Mouse (Mus musculus) layer of hippocampus, postnatal 25 days (tissue): ENCODE results near the gene Upk1b. TPM values are rescaled to one million over a fixed set of nuclear protein-coding genes. Genes with fewer than 3 reads are reported as not detected.

ENCODE experiments used
- DNase-seq, 2 experiments: peaks; one replicate each; pipeline ENCODE4 v3.0.0; 2022; ENCODE audit warnings: mixed read lengths in 2 of 2, low spot score in 1 of 2; ENCODE audit errors: extremely low spot score in 1 of 2
- total RNA-seq, 2 experiments: library from RNA; stranded (reverse); gene quantifications; 2 replicates each; pipeline ENCODE4 v1.2.3; 2021

Gene Upk1b
- total RNA-seq, 2 experiments from 2014 or later, result 1.2 to 1.6 TPM

DNA sequence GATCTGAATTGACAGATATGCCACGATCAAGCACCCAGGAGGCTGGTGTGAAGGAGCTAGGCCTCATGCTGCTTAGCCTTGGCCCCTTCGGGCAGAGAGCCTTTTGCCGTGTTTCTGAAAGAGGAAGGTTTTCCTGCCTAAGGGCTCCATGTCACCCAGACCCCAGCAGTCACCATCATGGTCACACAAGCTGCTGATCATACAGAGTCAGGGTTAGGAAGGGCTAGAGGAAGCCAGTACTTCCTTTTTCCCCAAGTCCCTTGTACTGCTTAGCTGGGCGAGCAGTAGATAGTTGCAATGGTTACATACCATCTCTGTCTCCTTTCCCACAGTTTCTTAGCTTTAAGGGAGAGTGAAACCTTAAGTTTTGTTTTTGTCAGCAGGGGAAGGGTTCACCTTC lies 36.6 kb downstream of the Upk1b start:
- no peak for DNase-seq

DNA sequence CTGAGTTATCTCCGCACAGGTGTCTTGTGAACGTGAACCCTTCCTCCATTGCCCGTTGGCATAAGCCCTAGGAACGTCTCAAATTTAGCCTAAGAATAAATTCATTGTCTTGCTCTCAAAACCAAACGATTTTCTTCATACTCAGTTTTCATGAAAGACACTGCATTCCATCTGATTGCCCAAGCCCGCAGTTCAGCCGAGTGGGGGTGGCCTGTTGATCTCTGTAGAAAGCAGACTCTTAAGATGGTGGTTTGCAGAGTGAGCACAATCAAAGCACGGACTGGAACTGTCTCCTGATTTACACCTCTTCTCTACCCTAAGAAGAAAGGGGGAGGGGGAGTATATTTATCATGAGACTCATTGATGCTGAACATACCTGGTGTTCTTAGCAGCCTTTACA lies 37.7 kb downstream of the Upk1b start:
- no peak for DNase-seq

DNA sequence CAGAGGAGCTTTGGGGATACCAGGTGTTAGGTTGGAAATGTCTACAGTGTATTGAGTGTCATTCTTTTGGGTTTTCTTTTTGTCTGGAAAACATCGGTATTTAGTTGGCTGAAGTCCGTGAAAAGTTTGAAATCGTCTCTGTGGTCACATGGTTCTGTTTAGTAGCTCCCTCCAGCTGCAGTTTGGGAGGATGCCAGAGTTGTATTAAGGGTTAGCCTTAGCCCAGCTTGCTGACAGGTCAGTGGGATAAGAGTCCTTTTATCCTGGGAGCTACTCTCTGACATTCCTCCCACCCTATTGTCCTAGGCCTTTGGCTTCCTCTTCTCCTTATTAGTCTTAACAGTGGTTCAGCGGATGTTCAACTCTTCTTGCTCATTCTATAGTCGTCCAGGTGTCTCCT lies 38.2 kb downstream of the Upk1b start:
- DNase-seq, result no peak

DNA sequence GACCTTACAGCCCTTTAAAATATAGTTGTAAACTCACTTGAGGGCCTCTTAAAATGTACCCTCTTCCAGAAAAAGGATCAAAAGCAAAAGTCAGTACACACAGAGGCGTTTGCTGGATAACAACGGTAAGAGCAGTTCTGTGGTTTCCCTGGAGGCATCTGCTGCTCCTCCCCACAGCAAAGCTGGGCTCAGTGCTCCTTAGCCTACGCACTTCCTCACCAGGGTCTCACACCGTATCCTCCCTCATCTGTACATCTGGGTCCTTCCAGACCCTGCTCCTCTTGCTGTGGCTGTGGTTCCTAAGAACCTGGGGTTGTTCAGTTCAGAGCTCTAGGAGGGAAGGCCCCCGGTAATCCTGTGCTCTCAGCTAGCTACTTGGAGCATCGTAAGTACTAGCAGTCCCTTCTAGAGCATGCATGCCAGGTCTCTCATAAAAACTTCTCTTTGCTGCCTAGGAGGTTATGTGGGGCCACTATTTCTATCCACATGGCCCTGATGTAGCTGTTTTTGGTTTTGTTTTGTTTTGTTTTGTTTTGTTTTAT lies 39.2 kb downstream of the Upk1b start:
- no peak for DNase-seq

DNA sequence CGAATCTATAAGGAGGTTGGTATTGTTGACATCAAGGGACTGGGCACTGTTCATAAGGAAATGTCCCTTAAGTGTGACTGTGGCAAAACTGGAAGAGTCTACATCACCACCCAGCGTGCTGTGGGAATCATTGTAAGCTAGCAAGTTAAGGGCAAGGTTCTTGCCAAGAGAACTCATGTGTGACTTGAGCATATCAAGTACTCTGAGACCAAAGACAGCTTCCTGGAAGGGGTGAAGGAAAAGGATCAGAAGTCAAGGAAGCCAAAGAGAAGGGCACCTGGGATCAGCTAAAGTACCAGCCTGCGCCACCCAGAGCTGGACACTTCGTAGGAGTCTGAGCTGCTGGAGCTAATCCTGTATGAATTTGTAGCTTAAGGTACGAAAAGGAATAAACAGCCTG lies 39.9 kb downstream of the Upk1b start:
- no peak for DNase-seq

DNA sequence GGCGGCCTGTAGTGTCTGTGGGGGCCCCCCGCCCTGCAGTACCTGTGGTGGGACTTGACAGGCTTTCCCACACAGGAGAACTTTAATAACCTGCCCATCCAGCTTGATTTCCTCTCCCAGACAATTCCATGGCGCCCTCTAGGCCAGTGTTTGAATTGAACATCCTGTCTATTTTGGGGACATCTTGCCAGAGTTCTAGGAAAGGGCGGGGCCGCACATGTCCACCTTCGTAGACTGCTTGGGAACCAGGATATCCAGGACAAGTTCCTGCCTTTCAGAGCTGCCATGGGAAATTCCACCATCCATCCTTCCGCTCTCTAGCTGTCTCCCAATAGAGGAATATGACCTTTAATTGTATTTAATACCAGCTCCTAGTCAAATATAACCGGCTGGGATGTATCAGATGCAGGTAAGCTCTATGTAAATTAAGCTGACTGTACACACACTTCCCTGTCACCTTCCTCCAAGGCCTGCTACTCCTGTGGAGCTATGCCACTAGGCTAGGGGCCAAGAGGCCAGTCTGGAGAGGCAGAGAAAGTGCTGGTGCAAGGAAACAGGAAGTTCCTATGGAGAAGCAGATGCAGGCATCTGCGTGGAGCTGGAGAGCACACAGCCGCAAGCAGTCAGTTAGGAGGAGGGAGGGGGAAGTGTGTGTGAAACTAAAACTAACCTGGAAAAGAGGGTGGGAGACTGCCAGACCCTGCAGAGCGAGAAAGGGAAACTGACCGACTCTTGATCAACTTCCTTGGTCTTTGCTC lies 41.8 kb downstream of the Upk1b start:
- DNase-seq, result no peak

DNA sequence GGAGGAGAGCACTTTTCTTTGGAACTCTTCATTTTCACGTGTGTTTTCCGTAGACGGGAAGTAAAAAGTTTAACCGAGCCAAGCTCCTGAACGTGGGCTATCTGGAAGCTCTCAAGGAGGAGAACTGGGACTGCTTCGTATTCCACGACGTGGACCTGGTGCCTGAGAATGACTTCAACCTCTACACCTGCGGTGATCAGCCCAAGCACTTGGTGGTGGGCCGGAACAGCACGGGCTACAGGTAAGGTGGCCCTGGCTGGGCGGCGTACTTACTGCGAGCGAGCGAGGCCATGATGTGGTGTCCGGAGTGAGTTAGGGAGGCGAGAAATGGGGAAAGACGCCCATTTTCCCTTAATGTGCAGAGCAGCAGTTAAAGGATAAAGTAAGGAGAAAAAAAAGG lies 42.5 kb downstream of the Upk1b start:
- no peak for DNase-seq

DNA sequence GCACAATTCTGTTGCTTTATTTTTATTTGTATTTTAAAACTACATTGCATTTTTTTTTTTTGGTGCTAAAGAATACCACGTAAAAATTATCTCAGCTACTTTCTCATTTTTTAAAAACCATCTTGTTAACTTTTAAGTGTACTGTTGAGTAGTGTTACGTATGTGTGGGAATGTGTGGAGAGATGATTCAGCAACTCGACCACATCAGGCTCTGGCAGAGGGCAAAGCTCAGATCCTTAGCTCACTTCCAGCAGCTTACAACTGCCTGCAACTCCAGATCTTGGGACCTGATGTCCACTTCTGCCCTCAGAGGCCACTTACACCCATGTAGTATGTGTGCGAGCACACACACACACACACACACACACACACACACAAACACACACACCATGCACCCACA lies 43.6 kb downstream of the Upk1b start:
- DNase-seq, result no peak

DNA sequence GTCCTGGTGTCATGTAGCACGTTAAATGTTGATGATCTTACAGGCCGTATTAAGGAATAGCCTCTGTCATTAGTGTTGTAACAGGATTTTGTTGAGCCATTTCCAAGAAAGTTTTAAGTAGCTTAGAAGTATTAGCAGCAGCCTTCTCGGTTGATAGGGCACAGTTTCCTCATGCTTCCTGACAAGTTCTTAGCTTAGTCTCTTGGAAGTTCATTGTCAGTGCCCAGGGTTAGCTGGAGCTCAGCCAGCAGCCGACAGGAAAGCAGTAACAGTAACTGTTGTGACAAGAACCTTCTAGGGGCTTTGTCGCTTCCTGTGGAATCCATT lies 44.0 kb downstream of the Upk1b start:
- DNase-seq, result no peak

DNA sequence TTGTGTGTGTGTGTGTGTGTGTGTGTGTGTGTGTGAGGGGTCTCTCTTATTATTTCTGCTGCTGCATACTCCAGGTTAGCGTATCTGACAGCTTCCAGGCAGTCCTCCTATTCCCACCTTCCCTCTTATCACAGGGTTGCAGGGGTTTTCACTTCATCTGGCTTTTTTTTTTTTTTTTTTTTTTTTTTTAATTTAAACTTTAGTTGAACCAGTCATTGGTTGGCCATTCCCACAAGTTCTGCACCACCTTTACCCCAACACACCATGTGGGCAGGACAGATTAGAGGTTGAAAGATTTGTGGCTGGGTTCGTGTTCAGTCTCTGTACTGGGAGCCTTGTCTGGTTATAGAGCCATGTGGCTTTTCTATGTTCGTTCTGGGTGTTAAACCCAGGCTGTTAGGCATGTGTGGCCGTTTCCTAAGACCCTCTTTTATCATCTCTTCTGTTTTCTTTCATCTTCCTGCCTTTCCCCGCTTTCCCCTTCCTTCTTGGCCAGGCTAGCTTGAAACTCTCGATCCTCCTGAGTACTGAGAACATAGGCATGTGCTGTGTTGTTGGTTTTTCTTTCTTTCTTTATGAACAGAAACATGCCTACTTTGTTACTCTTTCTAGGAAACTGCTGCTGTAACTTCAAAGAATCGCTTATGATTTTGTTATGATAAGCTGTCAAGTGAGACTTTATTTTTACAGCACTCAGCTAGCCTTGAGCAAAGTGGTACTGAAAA lies 44.5 kb downstream of the Upk1b start:
- no peak for DNase-seq

DNA sequence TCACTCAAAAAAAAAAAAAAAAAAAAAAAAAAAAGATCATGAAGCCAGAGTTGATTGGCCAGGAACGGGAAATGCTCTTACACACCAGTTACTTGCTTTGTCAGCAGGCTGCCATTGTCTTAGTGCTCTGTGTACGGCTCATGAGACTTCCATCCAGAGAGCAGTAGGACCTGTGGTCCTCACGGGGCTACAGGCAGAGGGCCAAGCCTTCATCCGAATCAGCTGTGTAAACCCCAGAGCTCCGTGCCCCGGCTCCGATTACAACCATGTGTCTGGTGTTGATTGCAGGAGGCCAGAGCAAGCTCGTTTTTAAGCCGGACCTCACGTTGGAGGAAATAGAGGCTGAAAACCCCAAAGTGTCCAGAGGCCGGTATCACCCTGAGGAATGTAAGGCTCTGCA lies 46.5 kb downstream of the Upk1b start:
- DNase-seq, result no peak

DNA sequence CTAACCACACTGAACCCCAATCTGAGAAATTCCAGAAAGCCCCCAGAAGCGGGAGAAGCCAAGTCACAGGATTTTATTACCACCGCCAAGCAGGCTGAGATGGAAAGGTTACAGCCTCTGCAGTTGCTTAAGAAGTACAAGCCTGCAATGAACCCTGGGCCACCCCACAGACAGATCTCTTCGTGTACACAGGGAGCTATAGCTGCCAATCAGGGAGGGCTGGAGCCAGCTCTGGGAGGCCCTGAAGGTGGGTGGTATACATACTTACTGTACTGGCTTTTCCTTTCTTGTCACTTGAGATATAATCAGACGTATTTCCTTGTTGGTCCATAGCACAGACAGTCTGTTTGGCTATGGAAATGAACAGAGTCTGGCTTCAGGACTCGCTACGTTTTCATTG lies 49.3 kb downstream of the Upk1b start:
- no peak for DNase-seq

DNA sequence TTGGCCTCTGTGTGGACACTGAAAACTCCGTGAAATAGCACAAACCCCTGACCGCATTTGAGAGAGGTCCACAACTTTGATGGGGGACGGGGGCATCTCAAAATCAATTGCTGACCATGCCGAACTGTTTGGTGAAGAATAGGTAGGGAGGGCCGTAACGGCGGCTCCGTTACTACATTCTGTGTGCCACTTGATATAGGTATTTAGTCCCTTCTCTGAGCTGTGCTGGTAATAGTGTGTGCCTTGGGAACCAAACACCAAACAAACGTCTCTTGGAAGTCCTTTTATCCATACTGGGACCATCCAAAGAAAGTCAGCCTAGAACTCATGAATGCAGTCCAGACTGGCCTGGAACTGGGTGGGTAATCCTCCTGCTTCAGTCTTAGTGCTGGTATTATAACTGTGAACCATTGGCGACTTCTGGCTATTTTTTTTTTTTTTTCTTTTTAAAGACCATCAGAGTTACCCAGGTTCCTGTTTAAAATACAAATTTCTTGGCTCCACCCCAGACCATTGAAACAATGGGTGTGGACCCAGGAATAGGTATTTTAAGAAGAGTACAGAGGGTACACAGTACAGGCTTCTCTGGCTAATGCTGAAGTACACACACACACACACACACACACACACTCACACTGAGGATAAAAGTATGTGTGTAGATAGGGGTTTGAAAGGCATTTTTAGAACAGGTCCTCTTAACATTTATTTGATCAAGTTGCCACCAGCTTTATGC lies 56.0 kb downstream of the Upk1b start:
- DNase-seq, result no peak

DNA sequence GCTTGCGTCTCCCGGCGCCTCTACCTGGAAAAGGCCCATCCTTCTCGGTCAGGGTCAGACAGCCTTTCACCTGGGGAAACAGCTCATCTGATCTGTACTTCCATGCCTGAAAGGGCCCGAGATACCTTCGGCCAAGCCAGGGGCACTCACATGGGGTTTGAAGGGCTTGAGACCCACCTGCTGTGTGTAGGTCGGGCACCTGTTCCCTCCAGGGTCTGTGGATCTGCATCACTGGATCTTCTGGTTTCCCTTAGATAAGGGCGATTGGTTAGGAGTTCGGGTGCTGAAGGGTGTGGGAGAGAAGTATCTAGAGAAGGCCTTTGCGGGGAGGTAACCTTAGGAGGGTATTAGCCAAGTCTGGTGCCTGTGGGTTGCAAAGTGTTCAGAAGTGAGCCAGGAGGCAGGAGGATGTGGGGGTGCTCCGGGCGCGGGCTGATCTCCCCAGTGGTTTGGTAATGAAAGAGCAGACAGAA lies 57.4 kb downstream of the Upk1b start:
- peak in 1 of 2 experiments; percentile 46 for DNase-seq

DNA sequence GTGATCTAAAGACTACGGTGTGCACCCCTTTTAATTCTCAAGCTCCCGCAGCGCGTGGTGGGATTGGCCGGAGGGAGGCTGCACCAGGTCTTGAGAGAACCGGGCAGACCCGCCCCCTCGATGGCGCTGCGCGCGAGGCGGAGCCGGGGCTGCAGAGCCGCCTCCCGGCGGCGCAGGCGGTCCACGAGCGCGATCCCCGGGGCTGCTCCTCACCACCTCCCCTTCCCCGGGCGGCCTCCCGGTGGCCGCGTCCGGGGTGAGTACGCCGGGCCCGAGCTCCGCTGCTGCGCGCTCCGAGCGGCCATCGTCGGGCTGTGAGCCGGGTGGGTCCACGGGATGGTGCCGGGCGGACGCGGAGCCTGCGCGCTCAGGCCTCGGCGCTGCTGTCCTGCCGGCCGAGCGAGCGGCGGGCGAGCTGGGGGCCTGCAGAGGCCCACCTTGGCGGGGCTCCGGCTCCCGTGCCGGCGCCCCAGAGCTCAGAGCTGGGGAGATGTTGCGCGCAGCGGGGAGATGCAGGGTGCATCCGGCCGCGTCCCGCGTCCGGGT lies 57.9 kb downstream of the Upk1b start, which contains the start of gene B4galt4:
Gene B4galt4, plus strand, starts transcription at position 152 of the 546 bp plus-strand sequence.
- peak; percentile 70 to 83 for DNase-seq

DNA sequence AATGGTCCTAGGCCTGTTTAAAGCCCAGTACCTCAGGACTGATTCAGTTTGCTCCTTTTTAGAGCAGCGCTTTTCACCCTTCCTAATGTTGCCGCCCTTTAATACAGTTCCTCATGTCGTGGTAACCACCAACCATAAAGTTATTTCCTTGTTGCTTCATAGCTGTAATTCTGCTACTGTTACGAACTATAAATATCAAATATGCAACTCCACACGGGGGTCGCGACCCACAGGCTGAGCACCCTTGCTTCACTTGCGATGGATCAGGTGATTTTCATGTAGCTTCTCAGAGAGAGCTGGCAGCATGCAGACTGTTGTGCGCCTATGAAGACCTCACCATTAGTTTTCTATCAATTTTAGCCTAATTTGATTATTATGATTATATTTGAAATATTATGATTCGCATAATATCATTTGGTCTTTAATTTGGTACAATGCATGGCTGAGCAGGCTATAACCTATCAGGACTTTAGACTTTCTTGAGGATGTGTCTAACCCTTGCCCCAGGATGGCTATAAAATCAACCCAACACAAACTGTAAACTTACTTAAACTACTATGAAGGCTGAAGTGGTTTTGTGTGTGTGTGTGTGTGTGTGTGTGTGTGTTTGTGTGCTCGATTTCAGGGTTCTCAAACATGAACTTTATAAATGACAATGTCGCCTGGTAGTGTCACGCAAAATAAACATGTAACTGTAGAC lies 58.8 kb downstream of the Upk1b start:
- DNase-seq, result no peak

DNA sequence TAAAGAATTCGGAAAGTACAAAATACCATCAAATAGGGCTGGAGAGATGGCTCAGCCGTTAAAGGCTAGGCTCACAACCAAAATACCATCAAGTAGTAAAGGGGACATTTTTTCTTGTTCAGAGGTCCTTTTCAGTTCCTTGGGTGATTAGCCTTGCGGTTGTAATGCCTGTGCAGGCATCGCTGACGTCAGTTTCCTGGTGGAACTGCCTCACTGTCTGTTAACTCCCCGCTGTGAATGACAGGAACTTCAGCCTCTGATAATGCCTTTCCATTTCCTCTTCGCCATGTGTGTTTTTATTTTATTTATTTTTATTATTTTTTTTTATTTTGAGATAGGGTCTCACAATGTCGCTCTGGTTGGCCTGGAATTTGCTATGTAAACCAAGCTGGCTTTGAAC lies 69.2 kb downstream of the Upk1b start:
- no peak for DNase-seq

DNA sequence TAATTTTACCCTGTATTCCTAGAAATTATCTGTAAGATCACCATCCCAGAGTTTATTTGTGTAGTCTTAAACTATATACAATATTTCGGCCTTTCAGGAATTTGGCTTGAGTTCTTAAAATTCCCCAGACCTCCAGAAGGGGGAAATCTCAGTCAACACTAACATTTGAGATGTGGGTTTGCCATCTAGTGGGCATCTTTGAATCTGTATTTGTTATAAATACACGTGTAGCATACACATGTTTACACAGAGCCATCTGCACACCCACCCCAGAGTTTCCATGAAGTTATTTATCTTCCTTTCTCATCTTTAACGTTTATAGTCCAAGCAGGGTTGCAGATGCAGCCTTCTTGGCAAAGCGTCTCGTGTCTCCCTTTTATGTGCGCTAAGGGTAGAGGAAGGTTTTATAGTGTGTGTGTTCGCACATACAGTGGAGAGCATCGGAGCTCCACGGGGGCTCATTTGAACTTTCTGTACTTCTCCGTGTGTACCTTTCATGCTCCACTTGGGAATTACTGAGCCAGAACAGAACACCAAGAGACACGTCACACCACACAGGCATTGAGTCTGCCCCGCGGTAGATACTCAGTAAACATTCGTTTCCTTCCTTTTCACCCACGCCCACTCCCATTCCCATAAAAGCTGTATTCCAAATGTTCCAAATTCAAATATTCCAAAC lies 70.4 kb downstream of the Upk1b start:
- DNase-seq, result peak in 1 of 2 experiments; percentile 24

DNA sequence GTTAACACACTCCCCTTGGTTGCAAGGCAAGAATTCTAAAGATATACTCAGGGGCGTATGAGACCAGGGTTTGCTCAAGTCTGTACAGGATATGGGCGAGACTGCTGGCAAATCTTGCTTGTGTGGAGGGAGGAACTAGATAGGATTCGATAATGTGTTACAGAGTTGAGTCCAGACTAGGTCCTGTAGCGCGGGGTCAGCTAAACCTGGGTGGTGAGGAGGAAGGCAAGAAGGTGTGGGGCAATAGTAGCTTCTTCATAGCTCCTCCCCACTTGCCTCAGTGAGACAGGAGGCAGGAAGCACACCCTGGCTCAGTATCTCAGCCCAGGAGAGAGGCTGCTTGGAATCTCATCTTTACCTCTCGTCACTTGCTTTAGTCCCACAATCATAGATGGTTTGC lies 71.0 kb downstream of the Upk1b start:
- DNase-seq, result no peak
